Mouse (Mus musculus): ENCODE data around the gene Pabpc5.

Gene Pabpc5

GRCm38 (mm10) chrX:119927081-119927571, at the start of gene Pabpc5:
Gene Pabpc5 (plus strand): TSS chrX:119927196.
- DNase-seq = peak; percentile 24

- no peak for DNase-seq
Observed at GRCm38 (mm10) chrX:119886957-119887593, 39.9 kb upstream of the Pabpc5 start.

- DNase-seq = no peak
Observed at GRCm38 (mm10) chrX:119888326-119888920, 38.6 kb upstream of the Pabpc5 start.

- DNase-seq = no peak
Observed at GRCm38 (mm10) chrX:119927852-119928251, 856 bp downstream of the Pabpc5 start.

All from kidney, adult 9 months (tissue).